Mouse (Mus musculus) c-Kit-positive CD71-positive TER-119-negative erythroid progenitor cells, embryonic 14.5 days (primary cell): ENCODE results near the gene Gm13285.
"Not testable (repeated sequence)": the region's sequence is repeated elsewhere in the genome, so short reads cannot be mapped to it uniquely, and the experiment has no call there.

Experiments
- DNase-seq: peaks from one replicate; pipeline ENCODE4 v3.0.0-alpha.2; 2013; ENCODE audit warnings: low read depth

The Gm13285 gene

DNA sequence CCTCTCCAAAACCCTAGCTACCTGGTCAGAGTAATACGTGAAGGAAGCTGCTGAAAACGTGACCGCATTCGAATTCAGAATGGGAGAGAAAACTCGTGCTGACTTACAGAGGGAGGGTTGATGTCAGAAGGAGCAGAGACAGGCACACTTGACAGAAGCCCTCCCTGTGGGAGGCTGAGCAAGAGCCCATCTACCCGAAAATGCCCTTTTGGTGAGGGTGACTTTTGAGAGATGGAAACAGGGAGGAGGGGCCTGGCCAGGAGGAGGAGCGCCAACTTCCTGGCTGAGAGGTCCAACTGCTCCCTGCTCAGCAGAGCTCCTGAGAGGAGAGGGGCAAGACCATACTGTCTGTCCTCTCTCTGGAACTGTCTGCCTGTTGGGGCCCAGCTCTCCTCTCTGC is at the start of gene Gm13285:
Gene Gm13285, plus strand, starts transcription at position 301 of the 400 bp plus-strand sequence.
- not testable (repeated sequence) for DNase-seq

DNA sequence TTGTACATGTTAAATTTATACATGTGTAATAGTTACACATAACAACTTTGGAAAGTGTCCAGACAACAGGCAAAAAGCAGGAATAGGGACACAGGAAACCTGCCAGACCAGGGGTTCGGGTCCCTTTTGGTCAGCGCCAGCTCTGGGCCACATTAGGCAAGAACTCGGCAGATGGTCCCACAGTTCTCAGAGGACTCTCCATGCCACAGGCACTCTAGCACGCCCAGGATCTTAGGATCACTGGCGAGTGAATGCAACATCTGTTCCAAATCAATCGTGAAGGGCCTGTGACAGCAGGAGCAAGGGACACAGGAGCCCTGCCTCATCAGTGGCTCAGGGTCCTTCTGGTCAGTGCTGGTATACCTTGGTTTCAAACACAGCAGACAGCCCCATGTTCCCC is 49.5 kb upstream of the Gm13285 start:
- no peak for DNase-seq

- DNase-seq, result not testable (repeated sequence)
These were observed 44.6 kb upstream of the Gm13285 start, which contains the start of gene Gm13271 for GRCm38 (mm10) chr4:88754818-88755340. TSS of gene Gm13271 (plus strand) at chr4:88754868.

- not testable (repeated sequence) for DNase-seq
These were observed 42.6 kb upstream of the Gm13285 start for GRCm38 (mm10) chr4:88756581-88757513.

DNA sequence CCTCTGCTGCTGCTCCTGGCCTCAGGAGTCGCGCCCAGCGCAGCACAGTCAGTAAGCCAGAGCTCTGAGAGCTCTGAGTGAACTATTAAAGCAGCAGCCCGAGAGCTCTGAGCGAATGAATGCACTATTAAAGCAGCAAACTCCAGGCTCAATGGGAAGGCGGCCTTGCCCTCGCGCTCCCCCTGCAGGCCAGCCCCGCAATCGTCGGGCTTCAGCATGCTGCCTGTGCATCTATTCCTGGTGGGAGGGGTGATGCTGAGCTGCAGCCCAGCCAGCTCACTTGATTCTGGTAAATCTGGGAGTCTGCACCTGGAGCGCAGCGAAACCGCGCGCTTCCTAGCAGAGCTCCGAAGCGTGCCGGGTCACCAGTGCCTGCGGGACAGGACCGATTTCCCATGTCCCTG is 41.8 kb upstream of the Gm13285 start:
- DNase-seq, result not testable (repeated sequence)

GRCm38 (mm10) chr4:88758751-88759150 is 40.7 kb upstream of the Gm13285 start:
- DNase-seq, result not testable (repeated sequence)

- DNase-seq, result not testable (repeated sequence)
These were observed 39.7 kb upstream of the Gm13285 start, which contains the start of gene Gm13283 for GRCm38 (mm10) chr4:88759610-88760268. TSS of gene Gm13283 (plus strand) at chr4:88760119.

DNA sequence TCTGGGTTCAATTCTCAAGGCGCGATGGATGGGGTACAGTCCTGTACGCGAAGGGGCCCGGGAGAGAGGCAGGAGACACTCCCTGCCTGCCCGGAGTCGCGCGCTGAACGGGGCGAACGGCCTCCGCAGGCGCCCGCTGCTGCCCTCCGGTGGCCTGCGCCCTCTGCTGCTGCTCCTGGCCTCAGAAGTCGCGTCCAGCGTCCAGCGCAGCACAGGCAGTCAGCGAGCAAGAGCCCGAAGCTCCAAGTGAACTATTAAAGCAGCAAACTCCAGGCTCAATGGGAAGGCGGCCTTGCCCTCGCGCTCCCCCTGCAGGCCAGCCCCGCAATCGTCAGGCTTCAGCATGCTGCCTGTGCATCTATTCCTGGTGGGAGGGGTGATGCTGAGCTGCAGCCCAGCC is 39.0 kb upstream of the Gm13285 start:
- DNase-seq, result not testable (repeated sequence)

GRCm38 (mm10) chr4:88761776-88762175 is 37.7 kb upstream of the Gm13285 start:
- DNase-seq, result not testable (repeated sequence)

DNA sequence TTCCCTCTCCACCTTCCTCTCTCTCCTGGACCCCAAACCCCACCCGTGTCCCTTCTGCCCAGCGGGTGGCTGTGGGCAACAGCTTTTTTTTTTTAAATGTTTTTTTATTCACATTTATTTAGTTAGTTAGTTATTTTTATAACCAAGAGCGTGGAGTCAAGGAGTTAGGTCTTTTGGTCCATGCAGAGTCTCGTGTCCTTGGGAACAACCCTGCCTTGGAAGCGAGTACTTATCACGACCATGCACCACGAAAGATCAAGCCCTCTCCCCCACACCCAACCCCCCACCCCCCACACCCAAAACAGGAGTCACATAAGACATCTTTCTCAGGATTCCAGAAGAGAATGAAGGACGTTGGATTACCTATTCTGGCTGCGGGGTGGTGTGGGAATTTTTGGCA is 37.1 kb upstream of the Gm13285 start:
- not testable (repeated sequence) for DNase-seq

DNA sequence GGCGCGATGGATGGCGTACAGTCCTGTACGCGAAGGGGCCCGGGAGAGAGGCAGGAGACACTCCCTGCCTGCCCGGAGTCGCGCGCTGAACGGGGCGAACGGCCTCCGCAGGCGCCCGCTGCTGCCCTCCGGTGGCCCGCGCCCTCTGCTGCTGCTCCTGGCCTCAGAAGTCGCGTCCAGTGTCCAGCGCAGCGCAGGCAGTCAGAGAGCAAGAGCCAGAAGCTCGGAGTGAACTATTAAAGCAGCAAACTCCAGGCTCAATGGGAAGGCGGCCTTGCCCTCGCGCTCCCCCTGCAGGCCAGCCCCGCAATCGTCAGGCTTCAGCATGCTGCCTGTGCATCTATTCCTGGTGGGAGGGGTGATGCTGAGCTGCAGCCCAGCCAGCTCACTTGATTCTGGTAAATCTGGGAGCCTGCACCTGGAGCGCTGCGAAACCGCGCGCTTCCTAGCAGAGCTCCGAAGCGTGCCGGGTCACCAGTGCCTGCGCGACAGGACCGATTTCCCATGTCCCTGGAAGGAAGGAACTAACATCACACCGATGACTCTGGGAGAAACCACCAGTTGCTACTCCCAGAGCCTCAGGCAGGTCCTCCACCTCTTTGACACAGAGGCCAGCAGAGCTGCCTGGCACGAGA is 36.0 kb upstream of the Gm13285 start:
- DNase-seq, result not testable (repeated sequence)

- not testable (repeated sequence) for DNase-seq
These were observed 25.9 kb upstream of the Gm13285 start, which contains the start of gene Gm13290 for GRCm38 (mm10) chr4:88773534-88773933. TSS of gene Gm13290 (plus strand) at chr4:88773834.

DNA sequence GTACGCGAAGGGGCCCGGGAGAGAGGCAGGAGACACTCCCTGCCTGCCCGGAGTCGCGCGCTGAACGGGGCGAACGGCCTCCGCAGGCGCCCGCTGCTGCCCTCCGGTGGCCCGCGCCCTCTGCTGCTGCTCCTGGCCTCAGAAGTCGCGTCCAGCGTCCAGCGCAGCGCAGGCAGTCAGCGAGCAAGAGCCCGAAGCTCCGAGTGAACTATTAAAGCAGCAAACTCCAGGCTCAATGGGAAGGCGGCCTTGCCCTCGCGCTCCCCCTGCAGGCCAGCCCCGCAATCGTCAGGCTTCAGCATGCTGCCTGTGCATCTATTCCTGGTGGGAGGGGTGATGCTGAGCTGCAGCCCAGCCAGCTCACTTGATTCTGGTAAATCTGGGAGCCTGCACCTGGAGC is 22.8 kb upstream of the Gm13285 start, which contains the start of gene Gm13289:
Gene Gm13289, plus strand, starts transcription at position 301 of the 400 bp plus-strand sequence.
- not testable (repeated sequence) for DNase-seq

DNA sequence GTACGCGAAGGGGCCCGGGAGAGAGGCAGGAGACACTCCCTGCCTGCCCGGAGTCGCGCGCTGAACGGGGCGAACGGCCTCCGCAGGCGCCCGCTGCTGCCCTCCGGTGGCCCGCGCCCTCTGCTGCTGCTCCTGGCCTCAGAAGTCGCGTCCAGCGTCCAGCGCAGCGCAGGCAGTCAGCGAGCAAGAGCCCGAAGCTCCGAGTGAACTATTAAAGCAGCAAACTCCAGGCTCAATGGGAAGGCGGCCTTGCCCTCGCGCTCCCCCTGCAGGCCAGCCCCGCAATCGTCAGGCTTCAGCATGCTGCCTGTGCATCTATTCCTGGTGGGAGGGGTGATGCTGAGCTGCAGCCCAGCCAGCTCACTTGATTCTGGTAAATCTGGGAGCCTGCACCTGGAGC is 19.9 kb upstream of the Gm13285 start, which contains the start of gene Gm13272:
Gene Gm13272, plus strand, starts transcription at position 301 of the 400 bp plus-strand sequence.
- DNase-seq, result not testable (repeated sequence)

GRCm38 (mm10) chr4:88780320-88780719 is 19.1 kb upstream of the Gm13285 start:
- DNase-seq, result not testable (repeated sequence)

- DNase-seq, result not testable (repeated sequence)
These were observed 17.6 kb upstream of the Gm13285 start, which contains the start of gene Ifnz for GRCm38 (mm10) chr4:88781831-88782230. TSS of gene Ifnz (plus strand) at chr4:88782131.

GRCm38 (mm10) chr4:88782335-88782734 is 17.1 kb upstream of the Gm13285 start:
- not testable (repeated sequence) for DNase-seq

- not testable (repeated sequence) for DNase-seq
These were observed 14.1 kb upstream of the Gm13285 start, which contains the start of gene Gm13276 for GRCm38 (mm10) chr4:88785409-88785808. TSS of gene Gm13276 (plus strand) at chr4:88785709.

DNA sequence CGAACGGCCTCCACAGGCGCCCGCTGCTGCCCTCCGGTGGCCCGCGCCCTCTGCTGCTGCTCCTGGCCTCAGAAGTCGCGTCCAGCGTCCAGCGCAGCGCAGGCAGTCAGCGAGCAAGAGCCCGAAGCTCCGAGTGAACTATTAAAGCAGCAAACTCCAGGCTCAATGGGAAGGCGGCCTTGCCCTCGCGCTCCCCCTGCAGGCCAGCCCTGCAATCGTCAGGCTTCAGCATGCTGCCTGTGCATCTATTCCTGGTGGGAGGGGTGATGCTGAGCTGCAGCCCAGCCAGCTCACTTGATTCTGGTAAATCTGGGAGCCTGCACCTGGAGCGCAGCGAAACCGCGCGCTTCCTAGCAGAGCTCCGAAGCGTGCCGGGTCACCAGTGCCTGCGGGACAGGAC is 11.1 kb upstream of the Gm13285 start, which contains the start of gene Gm13277:
Gene Gm13277, plus strand, starts transcription at position 231 of the 400 bp plus-strand sequence.
- not testable (repeated sequence) for DNase-seq

- not testable (repeated sequence) for DNase-seq
These were observed 8.2 kb upstream of the Gm13285 start, which contains the start of gene Gm13278 for GRCm38 (mm10) chr4:88791250-88791649. TSS of gene Gm13278 (plus strand) at chr4:88791550.
